Comparison of ENCODE assay signal across 37 mouse cellular contexts in genomic region chr4:116182079-116182478, GRCm38 (mm10). TPM values are rescaled to one million over a fixed set of nuclear protein-coding genes. Genes with fewer than 3 reads are reported as not detected.
A peak's percentile ranks its signal among the peaks of the same experiment; 100 is the strongest.
DNase-seq lines count a peak whose midpoint lies in the region; ATAC-seq lines count a peak whose summit lies in the region.
"Had no signal": no experiment of that assay in that cellular context is flagged by ENCODE, and none has a peak within 500 bp of the region (broad histone marks: within the 10 kb centered on the region; RNA-seq: fewer than 3 reads in every experiment).

No protein-coding gene starts in this region.

- peak overlapping the region; percentile 87; the same call in 1 of the 2 replicates for H3K27ac ChIP-seq in heart, embryonic 10.5 days
- H3K27ac ChIP-seq: forebrain, embryonic 12.5 days; limb, embryonic 15.5 days; liver, embryonic 13.5 days; macrophage had no signal

- H3K4me3 ChIP-seq in heart, embryonic 10.5 days: no peak overlapping the region
- H3K4me3 ChIP-seq in megakaryocyte, embryonic 14.5 days (replicated peaks): peak overlapping the region; percentile 14
- H3K4me3 ChIP-seq: liver, embryonic 13.5 days; myocyte had no signal

- H3K36me3 ChIP-seq in heart, embryonic 10.5 days: no peaks in the 10 kb centered on the region
- no peaks in the 10 kb centered on the region for H3K36me3 ChIP-seq in megakaryocyte, embryonic 14.5 days (replicated peaks; ENCODE audit: low read length)
- H3K36me3 ChIP-seq: embryonic facial prominence, embryonic 15.5 days; forebrain, embryonic 12.5 days; limb, embryonic 10.5 days; limb, embryonic 15.5 days; liver, embryonic 13.5 days had no signal

- peaks cover 29% of the 10 kb centered on the region for H3K4me1 ChIP-seq in heart, embryonic 10.5 days
- H3K4me1 ChIP-seq in megakaryocyte, embryonic 14.5 days: peaks cover 53% of the 10 kb centered on the region

- no peaks in the 10 kb centered on the region for H3K9me3 ChIP-seq in heart, embryonic 10.5 days
- no peaks in the 10 kb centered on the region for H3K9me3 ChIP-seq in megakaryocyte, embryonic 14.5 days
- H3K9me3 ChIP-seq: embryonic facial prominence, embryonic 15.5 days; forebrain, embryonic 12.5 days; limb, embryonic 10.5 days; limb, embryonic 15.5 days; liver, embryonic 13.5 days had no signal

- no peak for ATAC-seq in megakaryocyte, adult 5-6 weeks (ENCODE audit: poor library complexity, severe bottlenecking)
- ATAC-seq: CD4-positive, CD25-positive, alpha-beta regulatory T cell, adult 4 months; forebrain, postnatal 0 days; hindbrain, embryonic 16.5 days had no signal

- H3K27me3 ChIP-seq in heart, embryonic 10.5 days (ENCODE audit: insufficient read depth, poor library complexity, severe bottlenecking): no peaks in the 10 kb centered on the region
- peaks cover 57% of the 10 kb centered on the region for H3K27me3 ChIP-seq in megakaryocyte, embryonic 14.5 days (replicated peaks)
- H3K27me3 ChIP-seq: embryonic facial prominence, embryonic 15.5 days; limb, embryonic 15.5 days had no signal

- DNase-seq in heart, embryonic 10.5 days (ENCODE audit: low spot score): no peak
- no peak for DNase-seq in heart, postnatal 10 days
- DNase-seq in R1 (ENCODE audit: low read depth, low spot score): peak; percentile 67
- DNase-seq in ovary, postnatal 36 days (ENCODE audit: low spot score): no peak
- no peak for DNase-seq in kidney, postnatal 4 days
- DNase-seq: forebrain, postnatal 0 days; liver, embryonic 13.5 days; right cerebral cortex, postnatal 14 days; thymus, postnatal 4 days had no signal

- 44% methylated on average over 3 of the region's 3 CpGs for WGBS in heart, embryonic 10.5 days

- intact Hi-C loops in heart, postnatal 10 days (cut with DNase I): no loop called here

RNA-seq across cellular contexts. Expression of gene Gm49337, which starts 8.9 kb away (rescaled TPM):
- polyA plus RNA-seq in heart, embryonic 10.5 days (2016; fragmentation: Nextera tagmentation; extraction: Ambion mirVana): not detected in 2 replicates
- total RNA-seq in heart, postnatal 10 days (2021): under 1 TPM in 1 of 2 experiments, not detected in 1; 0.96 TPM
- not detected in 2 replicates for polyA plus RNA-seq in megakaryocyte, embryonic 14.5 days (2012; ENCODE audit: insufficient read depth, low replicate concordance)
- total RNA-seq in megakaryocyte, adult 5-6 weeks (2015): not detected in 2 replicates
- total RNA-seq in megakaryocyte, adult 5-6 weeks (2017): 0.48 TPM in 1 of 2 replicates, not detected in the other
- total RNA-seq: adrenal gland, postnatal 14 days; forebrain, postnatal 0 days; heart, adult 18-20 months; left cerebral cortex, postnatal 10 days; midbrain, postnatal 0 days had no signal
- polyA plus RNA-seq: CD4-positive, CD25-positive, alpha-beta regulatory T cell, adult 4 months; cortical plate, adult 2 months; embryonic facial prominence, embryonic 15.5 days; forebrain, embryonic 12.5 days; forebrain, postnatal 0 days; heart, embryonic 16.5 days; hindbrain, embryonic 11.5 days; hindbrain, embryonic 16.5 days; intestine, embryonic 14.5 days; kidney, adult 2 months; kidney, embryonic 16.5 days; limb, embryonic 10.5 days; limb, embryonic 15.5 days; liver, embryonic 13.5 days; lung, postnatal 0 days; macrophage; midbrain, embryonic 11.5 days; midbrain, postnatal 0 days; myocyte; neural tube, embryonic 14.5 days; small intestine, adult 2 months; stomach, embryonic 14.5 days; testis, adult 2 months; thymus, postnatal 0 days had no signal

RNA-seq across cellular contexts. Expression of gene 1700042G07Rik, which starts 8.9 kb away (rescaled TPM):
- polyA plus RNA-seq in heart, embryonic 10.5 days (2016; fragmentation: Nextera tagmentation; extraction: Ambion mirVana): not detected in 2 replicates
- not detected for total RNA-seq in heart, postnatal 10 days (2021)
- not detected in 2 replicates for polyA plus RNA-seq in megakaryocyte, embryonic 14.5 days (2012; ENCODE audit: insufficient read depth, low replicate concordance)
- total RNA-seq in megakaryocyte, adult 5-6 weeks (2015): not detected in 2 replicates
- not detected in 2 replicates for total RNA-seq in megakaryocyte, adult 5-6 weeks (2017)
- total RNA-seq: adrenal gland, postnatal 14 days; forebrain, postnatal 0 days; gastrocnemius, postnatal 25 days; heart, adult 18-20 months; left cerebral cortex, postnatal 10 days; midbrain, postnatal 0 days had no signal
- polyA plus RNA-seq: CD4-positive, CD25-positive, alpha-beta regulatory T cell, adult 4 months; cortical plate, adult 2 months; embryonic facial prominence, embryonic 15.5 days; forebrain, embryonic 12.5 days; forebrain, postnatal 0 days; heart, embryonic 16.5 days; hindbrain, embryonic 11.5 days; hindbrain, embryonic 16.5 days; intestine, embryonic 14.5 days; kidney, adult 2 months; kidney, embryonic 16.5 days; limb, embryonic 10.5 days; limb, embryonic 15.5 days; liver, embryonic 13.5 days; lung, postnatal 0 days; macrophage; midbrain, embryonic 11.5 days; midbrain, postnatal 0 days; myocyte; neural tube, embryonic 14.5 days; small intestine, adult 2 months; stomach, embryonic 14.5 days; thymus, postnatal 0 days had no signal

RNA-seq across cellular contexts. Expression of gene Tspan1, which starts 14.7 kb away (rescaled TPM):
- 0.10 TPM in 1 of 2 replicates, not detected in the other for polyA plus RNA-seq in heart, embryonic 10.5 days (2016; fragmentation: Nextera tagmentation; extraction: Ambion mirVana)
- total RNA-seq in heart, postnatal 10 days (2021): under 1 TPM in 1 of 2 experiments, not detected in 1; 0.14 TPM
- polyA plus RNA-seq in megakaryocyte, embryonic 14.5 days (2012; ENCODE audit: insufficient read depth, low replicate concordance): not detected in 2 replicates
- total RNA-seq in megakaryocyte, adult 5-6 weeks (2015): not detected in 2 replicates
- not detected in 2 replicates for total RNA-seq in megakaryocyte, adult 5-6 weeks (2017)
- total RNA-seq: adrenal gland, postnatal 14 days; gastrocnemius, postnatal 25 days had no signal
- polyA plus RNA-seq: hindbrain, embryonic 11.5 days; limb, embryonic 10.5 days; liver, embryonic 13.5 days; macrophage; midbrain, embryonic 11.5 days had no signal

RNA-seq across cellular contexts. Expression of gene Lurap1, which starts 30.9 kb away (rescaled TPM):
- 1.4 and 1.9 TPM in 2 replicates for polyA plus RNA-seq in heart, embryonic 10.5 days (2016; fragmentation: Nextera tagmentation; extraction: Ambion mirVana)
- 1 to 10 TPM; 4.6 to 5.1 TPM for total RNA-seq in heart, postnatal 10 days (2021)
- polyA plus RNA-seq in megakaryocyte, embryonic 14.5 days (2012; ENCODE audit: insufficient read depth, low replicate concordance): 0.93 TPM in 1 of 2 replicates, not detected in the other
- total RNA-seq in megakaryocyte, adult 5-6 weeks (2015): not detected in 2 replicates
- total RNA-seq in megakaryocyte, adult 5-6 weeks (2017): not detected in 2 replicates

RNA-seq across cellular contexts. Expression of gene Pik3r3, which starts 39.3 kb away (rescaled TPM):
- polyA plus RNA-seq in heart, embryonic 10.5 days (2016; fragmentation: Nextera tagmentation; extraction: Ambion mirVana): 17.2 and 22.7 TPM in 2 replicates
- 10 to 100 TPM; 20.6 to 29.3 TPM for total RNA-seq in heart, postnatal 10 days (2021)
- 1.2 TPM in 1 of 2 replicates, not detected in the other for polyA plus RNA-seq in megakaryocyte, embryonic 14.5 days (2012; ENCODE audit: insufficient read depth, low replicate concordance)
- 0.31 and 0.41 TPM in 2 replicates for total RNA-seq in megakaryocyte, adult 5-6 weeks (2015)
- 0.24 and 1.1 TPM in 2 replicates for total RNA-seq in megakaryocyte, adult 5-6 weeks (2017)
